Mouse (Mus musculus): ENCODE measurements around the gene Asap3.

The Asap3 gene

DNA sequence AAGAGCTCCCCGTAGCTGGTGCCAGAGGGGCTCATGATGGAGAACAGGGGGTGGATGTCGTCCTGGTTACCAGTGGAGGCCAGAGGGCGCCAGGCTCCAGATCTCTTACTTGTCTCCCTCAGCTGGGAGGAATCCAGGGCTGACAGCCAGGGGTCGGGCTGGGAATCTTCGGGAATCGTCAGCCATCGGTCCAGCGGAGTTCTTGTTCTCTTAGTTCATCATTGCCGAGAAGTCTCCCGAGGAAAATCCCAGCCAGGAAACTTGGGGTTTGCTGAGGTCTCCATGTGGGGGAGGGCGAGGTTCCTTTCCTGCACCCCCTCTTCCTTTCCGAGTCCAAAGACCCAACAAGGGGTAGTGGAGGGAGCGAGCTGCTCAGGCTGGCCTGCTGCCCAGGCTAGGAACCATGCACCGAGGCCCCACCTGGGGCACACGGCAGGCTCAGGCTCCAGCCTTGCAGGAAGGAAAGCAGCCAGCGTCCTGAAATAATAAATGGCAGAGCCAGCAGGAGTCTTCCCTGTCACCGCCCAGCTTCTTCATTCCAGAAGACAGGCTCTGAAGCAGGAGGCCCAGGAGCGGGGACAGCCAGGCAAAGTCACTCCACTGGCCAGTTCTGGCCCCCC is 12.5 kb downstream of the Asap3 start:
- DNase-seq (ENCODE audit: low spot score in 2 of 2): no peak

DNA sequence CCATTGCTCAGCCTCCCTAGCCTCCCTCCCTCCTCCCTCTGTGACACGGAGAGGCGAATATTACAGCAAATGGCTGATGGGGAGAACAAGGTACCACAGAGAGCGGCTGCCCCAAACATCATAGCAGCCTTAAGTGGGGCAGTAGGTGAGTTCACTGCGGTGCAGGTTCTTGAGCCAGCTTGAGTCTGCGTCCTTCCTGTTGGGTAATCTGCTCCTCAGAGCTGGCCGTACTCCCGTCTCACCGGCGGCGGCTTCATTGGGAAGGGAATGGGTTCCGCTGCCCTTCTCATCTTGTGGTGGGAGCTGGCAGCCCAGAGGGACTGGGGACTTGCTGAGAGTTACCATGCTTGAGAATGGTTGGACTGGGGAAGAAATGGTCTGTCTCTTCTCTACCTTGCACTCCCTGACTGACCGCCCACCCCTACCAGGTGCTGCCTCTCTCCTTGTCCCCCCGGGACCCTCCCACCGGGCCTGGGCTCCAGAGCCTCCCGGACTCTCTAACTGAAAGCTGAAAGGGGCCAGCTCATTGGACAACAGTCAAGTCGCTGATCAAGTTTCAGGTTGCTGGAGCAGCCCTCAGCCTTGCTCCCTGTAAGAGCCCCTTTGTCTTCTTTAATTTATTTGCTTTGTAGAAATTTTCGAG is 14.1 kb downstream of the Asap3 start:
- no peak for DNase-seq (ENCODE audit: low spot score in 2 of 2)

DNA sequence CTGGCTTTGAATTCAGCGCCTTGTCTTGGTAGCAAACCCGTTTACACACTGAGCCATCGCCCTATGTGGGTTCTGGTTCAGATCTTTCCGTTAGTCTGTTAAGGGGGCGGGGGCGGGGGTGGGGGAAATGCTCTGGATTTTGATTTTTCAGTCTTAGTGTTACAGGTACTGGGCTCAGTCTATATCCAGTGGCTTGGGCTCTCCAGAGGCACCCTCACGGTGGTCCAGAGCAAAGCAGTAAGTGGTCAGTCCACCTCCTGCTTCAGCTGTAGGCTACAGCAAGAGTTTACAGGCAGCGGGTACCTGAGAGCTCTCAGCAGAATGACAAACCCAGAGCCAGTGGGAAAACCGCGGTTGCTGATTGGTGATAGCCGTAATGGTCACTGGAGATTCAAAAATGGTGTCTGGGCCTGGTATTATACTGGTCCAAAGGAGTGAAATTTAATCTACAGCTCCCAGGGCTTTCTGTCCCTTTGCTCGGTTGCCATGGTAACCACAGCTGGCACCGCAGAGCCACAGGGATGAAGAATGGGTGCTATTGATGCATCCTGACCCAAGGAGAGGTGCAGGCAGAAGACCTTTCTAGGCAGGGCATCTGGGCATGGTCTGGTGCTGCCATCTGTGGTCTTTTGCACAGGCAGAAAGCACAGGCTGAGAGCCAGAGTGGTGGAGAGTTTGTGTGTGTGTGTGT is 17.5 kb downstream of the Asap3 start:
- DNase-seq (ENCODE audit: low spot score in 2 of 2): peak in 1 of 2 experiments; percentile 52

DNA sequence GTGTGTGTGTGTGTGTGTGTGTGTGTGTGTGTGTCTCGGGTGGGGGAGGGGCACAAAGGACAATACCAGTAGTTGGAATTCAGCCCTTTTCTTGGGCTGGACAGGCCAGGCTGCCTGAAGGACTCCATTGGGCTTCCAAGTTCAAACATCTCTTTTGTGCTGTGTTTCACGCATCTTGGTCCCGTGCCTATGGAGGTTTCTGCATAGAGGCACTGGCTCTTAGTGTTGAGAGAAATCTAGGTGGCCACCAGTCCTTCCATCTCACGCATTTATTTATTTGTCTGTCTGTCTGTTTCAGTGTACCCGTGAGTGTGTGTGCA is 18.0 kb downstream of the Asap3 start:
- DNase-seq (ENCODE audit: low spot score in 2 of 2): no peak

DNA sequence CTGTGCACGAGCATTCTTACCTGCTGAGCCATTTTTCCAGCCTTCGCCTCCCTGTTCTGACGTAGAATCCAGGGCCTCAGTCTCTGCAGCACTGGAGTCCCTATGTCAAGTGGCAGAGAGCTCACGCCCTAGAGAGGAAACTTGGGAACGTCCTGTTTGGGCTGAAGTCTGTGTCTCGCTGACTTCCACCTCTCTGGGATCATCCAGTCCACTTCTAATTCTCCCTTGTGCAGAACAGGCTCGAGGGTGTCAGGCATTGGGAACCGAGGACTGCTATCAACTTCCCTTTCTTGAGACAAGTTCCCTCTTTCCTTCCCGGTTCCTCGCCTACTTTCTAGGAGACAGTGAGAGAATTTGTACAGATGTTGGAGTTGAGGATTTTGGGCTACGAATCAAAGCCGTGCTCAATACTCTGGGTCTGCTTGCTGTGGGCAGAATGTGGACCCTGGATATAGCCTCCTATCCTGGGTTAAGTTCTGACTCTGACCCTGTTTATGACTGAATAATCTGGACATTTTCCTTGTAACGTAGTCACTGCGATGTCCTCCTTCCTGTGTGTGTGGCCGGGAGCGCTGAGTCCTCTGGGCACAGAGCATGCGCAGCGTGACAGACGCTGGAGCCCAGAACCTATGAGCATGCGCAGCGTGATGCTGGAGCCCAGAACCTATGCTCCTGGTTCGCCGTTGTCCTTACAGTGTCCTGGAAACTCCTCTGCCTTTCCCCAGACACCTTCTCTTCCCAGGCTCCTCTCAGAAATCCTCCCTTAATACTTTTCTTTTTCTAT is 18.7 kb downstream of the Asap3 start:
- no peak for DNase-seq (ENCODE audit: low spot score in 2 of 2)

DNA sequence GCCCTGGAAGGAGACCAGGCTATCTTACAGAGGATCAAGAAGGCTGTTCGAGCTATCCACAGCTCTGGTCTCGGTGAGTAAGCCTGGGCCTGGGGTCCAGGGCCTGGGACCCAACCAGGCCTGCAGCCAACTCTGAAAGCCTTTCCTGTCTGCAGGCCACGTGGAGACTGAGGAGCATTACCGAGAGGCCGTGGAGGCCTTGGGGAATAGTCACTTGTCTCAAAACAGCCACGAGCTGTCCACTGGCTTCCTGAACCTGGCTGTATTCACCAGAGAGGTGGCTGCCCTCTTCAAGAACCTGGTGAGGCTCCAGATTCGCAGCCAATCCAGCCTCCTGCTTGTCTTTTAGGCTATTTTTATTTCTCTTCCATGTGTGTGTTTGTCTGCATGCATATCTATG is 21.2 kb downstream of the Asap3 start:
- no peak for DNase-seq (ENCODE audit: low spot score in 2 of 2)

DNA sequence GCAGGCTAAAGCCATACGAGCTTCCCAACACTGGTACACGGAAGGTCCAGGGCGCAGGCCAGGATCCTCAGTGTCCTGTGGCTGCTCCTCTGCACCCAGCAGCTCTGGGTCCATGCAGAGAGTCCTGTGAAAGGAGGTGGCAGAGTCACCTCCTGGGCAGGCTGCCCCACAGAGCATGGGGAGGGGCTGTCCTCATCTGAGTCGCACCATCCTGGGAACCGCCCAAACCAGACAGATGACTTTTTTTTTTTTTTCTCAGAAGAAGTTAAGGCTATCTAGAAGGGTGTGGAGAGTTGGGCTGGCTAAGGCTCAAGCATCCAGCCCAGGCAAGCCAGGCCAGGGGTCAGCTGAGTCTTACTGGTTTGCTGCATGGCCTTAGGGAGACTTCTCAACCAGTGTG is 22.5 kb downstream of the Asap3 start:
- no peak for DNase-seq (ENCODE audit: low spot score in 2 of 2)

DNA sequence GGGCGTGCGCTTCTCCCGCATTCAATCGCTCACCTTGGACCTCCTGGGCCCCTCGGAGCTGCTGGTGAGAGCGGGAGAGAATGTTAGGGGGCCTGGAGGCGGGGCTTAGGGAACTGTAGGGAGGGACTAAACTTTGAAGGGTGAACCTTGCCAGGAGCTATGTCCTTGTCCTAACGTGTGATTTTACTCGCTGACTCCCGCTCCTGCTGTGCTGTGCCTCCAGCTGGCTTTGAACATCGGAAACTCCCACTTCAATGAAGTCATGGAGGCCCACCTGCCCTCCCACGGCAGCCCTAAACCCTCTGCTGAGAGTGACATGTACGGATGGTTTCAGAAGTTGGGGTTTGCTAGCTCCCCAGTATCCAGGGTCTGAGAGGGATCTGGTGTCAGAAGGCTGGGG is 32.5 kb downstream of the Asap3 start:
- no peak for DNase-seq (ENCODE audit: low spot score in 2 of 2)

DNA sequence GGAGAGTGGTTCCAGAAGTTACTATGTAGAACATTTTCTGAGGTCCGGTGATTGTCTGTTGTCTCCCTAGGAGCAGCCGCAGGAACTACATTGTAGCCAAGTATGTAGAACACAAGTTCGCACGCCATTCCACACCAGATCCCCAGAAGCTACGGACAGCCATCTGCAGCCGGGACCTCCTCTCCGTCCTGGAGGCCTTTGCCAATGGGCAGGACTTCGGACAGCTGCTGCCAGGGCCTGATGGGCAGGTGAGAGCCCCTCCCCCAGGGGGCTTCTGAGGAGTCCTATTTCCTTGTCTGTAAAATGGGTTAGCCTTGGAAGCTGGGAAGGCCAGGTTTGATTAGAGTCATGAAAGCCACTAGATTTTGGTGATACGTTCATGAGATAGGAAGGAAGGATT is 32.9 kb downstream of the Asap3 start:
- no peak for DNase-seq (ENCODE audit: low spot score in 2 of 2)

DNA sequence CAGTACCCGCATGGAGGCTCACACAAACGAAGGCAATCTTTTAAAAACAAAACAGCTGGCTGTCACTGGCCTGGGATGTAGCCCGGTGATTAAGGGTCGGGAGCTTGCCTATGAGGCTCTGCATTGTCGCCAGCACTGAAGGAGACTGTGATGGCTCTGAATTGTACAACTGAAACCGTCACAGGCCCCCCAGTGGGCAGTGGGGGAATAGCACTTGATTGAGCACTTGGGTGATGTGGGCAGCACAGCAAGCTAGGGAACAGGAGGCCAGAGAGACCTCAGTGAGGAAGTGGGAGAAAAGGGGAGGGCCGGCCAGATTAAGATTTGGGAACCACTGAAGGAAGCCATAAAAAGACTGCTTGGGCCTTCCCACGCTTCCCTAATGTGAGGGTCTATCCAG is 33.5 kb downstream of the Asap3 start:
- DNase-seq (ENCODE audit: low spot score in 2 of 2): peak; percentile 74 to 81

DNA sequence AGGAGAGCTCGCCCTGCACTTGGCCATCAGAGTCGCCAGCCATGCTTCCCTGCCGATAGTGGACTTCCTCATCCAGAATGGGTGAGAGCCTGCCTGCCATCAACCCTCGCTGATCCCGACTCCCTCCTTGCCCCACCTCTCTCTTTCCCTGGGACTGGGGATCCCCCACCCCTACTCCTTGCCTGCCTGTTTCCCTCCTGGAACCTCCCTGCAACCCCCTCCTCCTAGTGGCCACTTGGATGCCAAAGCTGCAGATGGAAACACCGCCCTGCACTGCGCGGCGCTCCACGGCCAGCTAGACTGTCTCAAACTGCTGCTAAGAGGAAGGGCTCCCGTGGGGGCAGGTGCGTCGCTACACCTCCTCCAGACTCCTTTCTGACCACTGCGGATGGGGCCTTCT is 34.0 kb downstream of the Asap3 start:
- no peak for DNase-seq (ENCODE audit: low spot score in 2 of 2)

DNA sequence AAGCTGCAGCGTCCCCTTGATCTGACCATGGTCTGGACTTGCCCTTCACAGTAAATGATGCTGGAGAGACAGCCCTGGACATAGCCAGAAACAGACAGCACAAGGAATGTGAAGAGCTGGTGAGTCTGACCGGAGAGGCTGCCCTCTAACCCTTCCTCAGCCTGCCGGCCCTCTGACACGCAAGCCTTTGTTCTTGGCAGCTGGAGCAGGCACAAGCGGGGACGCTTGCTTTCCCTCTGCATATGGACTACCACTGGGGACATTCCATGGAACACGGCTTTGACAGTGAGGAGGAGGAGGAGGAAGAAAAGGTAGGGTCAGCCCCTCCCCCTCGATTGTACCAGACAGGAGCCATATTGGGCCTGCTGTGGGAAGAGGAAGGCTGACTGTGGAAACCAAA is 34.8 kb downstream of the Asap3 start:
- DNase-seq (ENCODE audit: low spot score in 2 of 2): no peak

DNA sequence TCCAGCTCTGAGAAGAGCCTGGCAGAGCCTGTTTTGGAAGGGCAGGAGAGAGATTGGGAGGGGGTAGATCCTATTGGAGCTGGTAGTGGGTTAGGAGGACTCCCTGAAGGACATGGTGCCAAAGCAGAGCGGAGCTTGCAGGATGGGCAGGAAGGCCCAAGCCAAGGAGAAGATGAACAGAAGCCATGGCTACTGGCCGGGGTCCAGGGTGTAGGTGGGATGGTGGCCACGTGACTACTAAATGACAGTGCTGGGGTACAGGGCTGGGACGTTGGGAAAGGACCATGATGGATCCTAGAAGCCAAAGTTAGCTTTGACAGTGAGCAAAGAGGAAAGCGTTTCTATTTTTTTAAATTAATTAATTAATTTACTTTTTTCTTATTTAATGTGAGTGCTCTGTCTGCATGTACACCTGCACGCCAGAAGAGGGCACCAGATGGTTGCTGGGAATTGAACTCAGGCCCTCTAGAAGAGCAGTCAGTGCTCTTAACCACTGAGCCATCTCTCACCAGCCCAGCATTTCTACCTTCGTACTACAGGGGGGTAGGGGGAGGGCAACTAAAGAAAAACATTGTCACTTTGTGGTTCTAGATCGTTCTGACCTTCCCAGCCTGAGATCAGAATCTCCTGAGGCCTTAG is 36.0 kb downstream of the Asap3 start:
- no peak for DNase-seq (ENCODE audit: low spot score in 2 of 2)

DNA sequence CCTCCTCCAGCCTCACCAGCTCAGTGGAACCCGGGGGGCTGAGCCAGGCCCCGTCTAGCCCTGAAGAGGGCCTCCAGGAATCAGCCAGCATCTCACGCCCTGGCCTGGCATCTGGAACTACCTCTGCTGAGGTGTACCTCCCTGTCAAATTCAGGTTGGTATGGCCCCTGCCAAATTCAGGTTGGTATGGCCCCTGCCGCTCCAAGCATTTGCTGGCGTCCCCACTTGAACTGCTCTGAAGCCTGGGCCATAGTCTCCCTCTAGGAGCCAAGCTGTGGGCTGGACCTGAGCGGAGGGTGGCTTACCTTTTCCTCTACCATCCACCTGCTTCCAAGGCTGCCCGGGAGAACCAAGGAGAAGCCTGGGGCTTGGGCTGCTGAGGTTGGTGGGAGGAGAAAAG is 36.6 kb downstream of the Asap3 start:
- DNase-seq (ENCODE audit: low spot score in 2 of 2): no peak

DNA sequence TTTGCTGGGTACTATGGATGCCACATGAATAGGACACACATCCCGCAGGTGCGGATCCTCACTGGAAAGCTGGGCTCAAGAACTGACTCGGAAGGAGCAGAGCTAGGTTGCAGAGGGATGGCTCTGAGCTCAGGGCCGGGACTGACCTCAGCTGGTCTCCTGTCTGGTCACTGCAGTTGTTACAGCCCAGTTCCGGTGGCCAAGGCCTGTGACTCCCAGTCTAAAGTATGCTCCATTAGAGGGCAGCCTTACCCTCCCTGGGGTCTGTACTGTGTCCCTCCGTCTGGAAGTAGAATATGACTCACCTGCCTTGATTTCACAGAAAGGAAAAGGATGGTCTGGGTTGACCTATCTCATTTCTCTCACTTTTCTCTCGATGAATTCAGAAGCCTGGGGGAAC is 38.0 kb downstream of the Asap3 start:
- no peak for DNase-seq (ENCODE audit: low spot score in 2 of 2)

DNA sequence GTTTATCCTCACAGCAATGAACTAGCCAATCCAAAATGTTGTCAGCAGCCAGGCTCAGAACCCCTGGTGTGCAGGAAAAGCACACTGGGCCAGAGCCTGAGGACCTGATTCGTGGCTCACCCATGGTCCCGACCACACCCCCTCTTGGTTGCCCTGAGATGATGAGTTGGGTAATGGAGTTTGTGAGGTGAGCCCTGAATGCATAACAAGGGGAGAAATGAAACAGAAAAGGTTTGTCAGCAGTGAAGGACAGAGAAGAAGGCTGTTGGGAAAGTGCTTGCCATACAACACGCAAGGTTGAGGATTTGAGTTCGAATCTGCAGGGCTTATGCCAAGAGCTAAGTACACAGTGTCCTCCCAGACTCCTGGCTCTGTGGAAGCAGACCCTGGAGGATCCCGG is 39.5 kb downstream of the Asap3 start:
- no peak for DNase-seq (ENCODE audit: low spot score in 2 of 2)

DNA sequence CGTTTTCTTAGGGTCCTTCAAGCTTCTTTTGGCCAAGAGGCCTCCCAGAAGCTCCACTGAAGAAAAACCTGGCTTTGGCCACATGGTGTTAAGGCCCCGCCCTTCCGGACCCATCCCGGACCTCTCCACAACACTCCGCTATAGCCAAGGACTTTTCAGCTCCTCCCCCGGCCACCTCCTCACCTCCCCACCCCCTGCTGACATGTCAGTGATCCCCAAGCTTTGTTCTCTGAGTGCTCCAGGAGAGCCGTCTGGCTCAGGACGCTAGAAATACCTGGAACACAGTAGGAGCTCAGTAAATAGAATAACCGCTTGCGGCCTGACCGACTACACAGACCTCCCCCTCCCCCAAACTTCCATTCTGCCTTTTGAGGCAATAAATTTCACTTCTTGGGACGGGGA is 40.4 kb downstream of the Asap3 start:
- DNase-seq (ENCODE audit: low spot score in 2 of 2): no peak

DNA sequence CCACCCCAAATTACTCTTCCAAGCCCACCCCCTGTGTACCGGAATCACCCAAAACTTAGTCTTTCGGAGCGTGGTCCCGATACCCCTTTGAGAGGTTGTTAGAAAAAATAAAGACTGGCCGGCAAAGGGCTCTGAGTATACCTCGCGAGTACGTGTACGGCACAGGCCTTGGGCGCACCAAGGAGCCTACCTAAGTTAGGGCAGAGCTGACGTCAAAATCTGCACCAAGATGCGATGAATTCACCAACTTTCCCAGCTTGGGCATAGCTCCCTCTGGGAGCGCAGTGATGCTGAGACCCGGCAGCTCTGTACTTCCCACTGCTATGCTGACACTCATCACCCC is 41.2 kb downstream of the Asap3 start:
- no peak for DNase-seq (ENCODE audit: low spot score in 2 of 2)

DNA sequence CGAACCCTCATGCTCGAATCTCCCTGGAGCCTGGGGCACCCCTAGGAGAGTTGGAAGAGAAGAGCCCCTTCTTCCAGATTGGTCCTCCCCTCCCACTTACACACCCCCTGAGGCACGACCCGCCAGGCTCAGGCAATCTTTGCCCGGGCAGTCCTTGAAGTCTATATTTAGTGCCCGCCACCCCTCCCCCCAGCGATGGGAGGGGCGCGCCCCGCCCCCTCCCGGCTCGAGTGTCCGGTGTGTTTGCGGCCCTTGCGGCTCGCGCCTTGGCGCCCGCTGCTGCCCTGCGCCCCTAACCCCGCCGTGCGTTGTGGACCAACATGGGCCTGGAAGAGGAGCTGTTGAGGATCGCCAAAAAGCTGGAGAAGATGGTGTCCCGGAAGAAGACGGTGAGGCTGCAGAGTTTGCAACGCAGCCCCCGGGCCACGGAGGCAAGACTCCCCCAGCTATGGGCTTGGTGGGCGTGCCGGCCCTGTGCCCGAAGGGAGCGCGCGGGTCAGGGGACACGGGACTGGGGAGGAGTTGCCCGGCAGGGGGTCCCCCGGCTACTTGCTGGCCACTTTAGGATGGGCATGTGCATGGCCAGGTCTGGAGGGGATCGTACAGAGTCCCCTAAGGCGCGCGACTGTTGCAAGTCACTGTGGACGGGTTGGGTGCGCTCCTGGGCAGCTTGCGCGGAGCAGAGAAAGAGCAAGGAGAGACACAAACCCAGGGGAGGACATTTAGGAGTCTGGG is 41.7 kb downstream of the Asap3 start, which contains the start of gene Tcea3:
Gene Tcea3, plus strand, starts transcription at position 1 of the 735 bp plus-strand sequence.
- no peak for DNase-seq (ENCODE audit: low spot score in 2 of 2)

DNA sequence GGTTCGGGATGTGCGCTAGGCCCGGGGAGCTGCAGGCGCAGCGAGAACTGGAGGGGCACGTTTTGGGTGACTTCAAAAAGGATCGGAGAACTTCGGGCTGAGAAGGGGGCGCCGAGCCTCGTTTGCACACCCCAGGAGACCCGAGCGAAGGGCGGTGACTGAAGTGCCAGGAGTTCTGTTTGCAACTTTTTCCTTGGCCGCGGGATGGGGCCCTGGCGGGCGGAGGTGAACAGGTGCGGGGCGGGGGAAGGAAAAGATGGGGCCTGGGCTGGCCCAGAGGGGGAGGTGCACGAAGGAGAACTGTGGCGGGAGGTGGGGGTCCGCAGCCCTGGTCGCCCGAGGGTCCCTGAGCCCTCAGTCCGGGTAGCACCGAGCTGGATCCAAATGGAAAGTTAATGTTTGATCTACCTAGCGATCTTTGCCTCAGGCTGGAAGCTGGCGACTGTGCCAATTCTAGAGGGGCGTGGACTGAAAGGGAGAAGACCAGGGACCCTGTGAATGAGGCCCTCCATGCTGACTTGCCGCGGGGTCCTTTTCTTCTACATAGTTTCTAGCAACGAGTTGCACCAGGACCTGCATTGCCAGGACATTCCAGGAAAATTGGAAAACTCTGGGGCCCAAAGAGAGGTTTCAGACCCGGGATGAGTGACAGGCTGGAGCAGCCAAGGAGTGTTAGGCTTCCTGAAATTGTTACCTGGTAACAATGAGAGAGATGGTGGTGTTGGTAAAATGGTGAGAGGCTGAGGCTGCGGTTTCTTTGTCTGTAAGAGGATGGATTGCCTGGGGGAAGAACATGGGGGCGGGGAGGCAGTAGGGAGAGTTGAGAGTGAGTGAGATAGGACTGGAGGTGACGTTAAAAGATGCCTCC is 42.5 kb downstream of the Asap3 start:
- DNase-seq (ENCODE audit: low spot score in 2 of 2): no peak

DNA sequence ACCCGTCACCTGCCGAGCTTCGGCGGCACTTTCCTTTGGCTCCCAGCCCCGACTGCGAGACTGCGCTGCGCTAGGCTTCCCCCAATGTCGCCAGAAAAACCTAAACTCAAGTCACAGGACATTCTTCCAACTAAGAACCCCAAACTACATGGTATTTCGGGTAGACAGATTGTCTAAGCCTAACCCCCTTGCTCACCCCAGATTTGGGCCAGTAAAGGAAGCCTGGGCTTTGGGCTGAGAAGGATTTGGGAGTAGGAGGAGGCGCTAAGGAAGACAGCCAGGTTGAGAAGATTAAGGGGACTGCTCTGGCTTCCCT is 43.1 kb downstream of the Asap3 start:
- no peak for DNase-seq (ENCODE audit: low spot score in 2 of 2)
